Mouse (Mus musculus): ENCODE measurements at regions not wholly inside any gene's neighbourhood (a gene's known extent, or its start where the extent isn't known, plus 50 kb on each side); places are given as distances from the start of the nearest gene placed in this dataset.

DNA sequence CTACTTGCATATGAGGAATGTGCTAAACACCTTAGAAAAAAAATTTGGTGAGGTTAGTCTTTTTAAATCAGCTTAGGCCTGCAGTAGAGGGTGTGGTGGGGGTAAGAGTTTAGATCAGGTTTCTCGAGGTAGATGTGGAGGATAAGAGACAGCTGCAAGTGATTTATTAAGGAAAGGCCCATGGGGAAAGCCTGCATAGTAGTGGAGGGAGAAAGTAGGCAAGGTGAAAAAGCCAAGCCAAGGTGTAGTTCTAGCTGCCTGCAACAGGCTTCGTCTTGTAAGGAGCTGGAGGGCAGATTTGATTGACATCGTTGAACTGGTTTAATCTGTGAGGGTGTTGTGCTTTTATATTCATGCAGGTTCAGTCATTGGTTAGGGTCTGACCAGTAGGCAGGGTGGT, 182.2 kb upstream of the Slc30a5 start:
- TF ChIP-seq CTCF (IDR thresholded peaks at IDR 0.05; ENCODE audit: low read depth): no peak
- no peak for TF ChIP-seq EP300 (IDR thresholded peaks at IDR 0.05; ENCODE audit: low read depth)

Data from liver, embryonic 14.5 days (tissue).